Mouse (Mus musculus): Measurements from ENCODE around the gene Ipo9. TPM values are rescaled to one million over a fixed set of nuclear protein-coding genes. Genes with fewer than 3 reads are reported as not detected.

Gene Ipo9
- polyA plus RNA-seq, 1 experiment from 2014 or later, result 102 TPM

DNA sequence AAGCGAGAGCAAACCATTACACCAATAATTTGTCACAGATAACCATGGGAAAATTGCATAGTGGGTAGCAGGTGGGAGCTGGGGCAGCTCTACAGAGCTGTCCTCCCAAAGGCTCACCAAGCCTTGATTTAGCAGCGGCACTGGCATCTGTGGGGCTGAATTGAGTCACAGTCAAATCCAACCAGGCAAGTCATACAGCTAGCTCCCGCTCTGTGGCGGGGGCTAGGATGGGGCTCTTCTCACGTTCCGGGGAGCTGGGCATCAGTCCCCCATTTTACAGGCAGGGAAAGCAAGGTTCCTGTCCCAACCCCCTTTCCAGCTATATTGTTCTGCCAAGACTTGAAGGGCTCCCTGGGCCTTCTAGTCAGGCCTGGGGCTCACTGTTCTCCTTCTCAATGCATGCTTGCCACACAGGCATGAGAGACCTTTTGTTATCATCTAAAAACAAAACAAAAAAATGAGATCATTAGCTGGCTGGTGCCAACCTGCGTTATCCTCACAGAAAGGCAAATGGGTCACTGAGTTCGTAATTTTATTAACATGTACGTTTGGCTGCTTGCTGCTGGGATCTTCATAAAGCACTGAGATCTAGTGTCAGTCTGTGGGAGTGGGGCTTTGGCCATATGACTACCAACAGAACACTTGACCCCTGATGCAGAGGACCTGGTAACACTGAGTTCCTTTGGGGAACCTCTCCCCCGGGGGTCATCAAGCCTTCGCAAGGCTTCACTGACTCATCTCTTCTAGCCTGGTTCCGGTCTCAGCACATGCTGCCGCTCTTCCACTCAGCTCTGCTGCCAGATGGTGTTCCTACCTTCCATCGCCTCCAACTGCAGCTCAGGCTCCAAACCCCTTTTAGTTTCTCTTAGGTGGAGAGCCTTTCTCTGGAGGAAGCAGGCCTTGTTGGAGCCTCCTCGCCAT is 50.0 kb downstream of the Ipo9 start:
- no peak overlapping the region for H3K27ac ChIP-seq (ENCODE audit: low read depth, low read length)
- 62% methylated on average over 15 of the region's 15 CpGs for WGBS
- no peak overlapping the region for H3K4me2 ChIP-seq (ENCODE audit: low read length)
- H3K9me3 ChIP-seq (ENCODE audit: control insufficient read depth, low read length), result no peaks in the 10 kb centered on the region
- 0 out of 2 replicates have a peak, but pooled peaks have one; percentile 14 for ATAC-seq
- H3K9ac ChIP-seq (ENCODE audit: low read depth, low read length), result no peak overlapping the region
- no peaks in the 10 kb centered on the region for H3K27me3 ChIP-seq (replicated peaks; ENCODE audit: control insufficient read depth, insufficient read depth, low read length)
- H3K4me3 ChIP-seq (ENCODE audit: low read length), result no peak overlapping the region
- peaks cover 16% of the 10 kb centered on the region for H3K36me3 ChIP-seq (ENCODE audit: control insufficient read depth, insufficient read depth, low read length)
- H3K4me1 ChIP-seq (ENCODE audit: control insufficient read depth, insufficient read depth, low read depth, low read length), result peaks cover 4% of the 10 kb centered on the region

- H3K9me3 ChIP-seq (ENCODE audit: control insufficient read depth, low read length), result no peaks in the 10 kb centered on the region
- 79% methylated on average over 2 of the region's 2 CpGs for WGBS
- H3K27ac ChIP-seq (ENCODE audit: low read depth, low read length), result no peak overlapping the region
- no peak for ATAC-seq
- peaks cover 9% of the 10 kb centered on the region for H3K4me1 ChIP-seq (ENCODE audit: control insufficient read depth, insufficient read depth, low read depth, low read length)
- no peak overlapping the region for H3K4me2 ChIP-seq (ENCODE audit: low read length)
- no peak overlapping the region for H3K9ac ChIP-seq (ENCODE audit: low read depth, low read length)
- peaks cover 8% of the 10 kb centered on the region for H3K36me3 ChIP-seq (ENCODE audit: control insufficient read depth, insufficient read depth, low read length)
- H3K4me3 ChIP-seq (ENCODE audit: low read length), result no peak overlapping the region
- no peaks in the 10 kb centered on the region for H3K27me3 ChIP-seq (replicated peaks; ENCODE audit: control insufficient read depth, insufficient read depth, low read length)
Measured at GRCm38 (mm10) chr1:135379048-135379447, 51.3 kb downstream of the Ipo9 start.

DNA sequence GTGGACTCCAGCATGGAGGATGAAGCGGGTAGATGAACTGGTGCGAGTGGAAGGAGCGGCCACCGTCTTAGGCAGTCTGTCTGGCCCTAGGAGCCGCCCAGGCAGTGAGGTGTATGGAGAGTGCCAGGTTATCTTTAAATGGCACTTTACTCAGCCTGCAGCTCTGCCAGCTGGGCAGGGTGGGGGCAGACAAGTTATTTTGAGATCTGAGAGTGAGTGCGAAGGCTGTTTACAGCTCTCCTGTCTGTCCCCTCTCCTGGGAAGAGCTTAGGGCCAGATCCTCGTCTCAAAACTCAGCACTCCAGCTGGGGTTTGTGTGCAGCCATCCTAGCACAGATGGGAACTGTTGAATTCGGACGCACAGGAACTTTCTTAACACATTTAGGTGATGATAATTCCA is 51.7 kb downstream of the Ipo9 start:
- no peak overlapping the region for H3K4me2 ChIP-seq (ENCODE audit: low read length)
- H3K4me3 ChIP-seq (ENCODE audit: low read length), result no peak overlapping the region
- no peaks in the 10 kb centered on the region for H3K9me3 ChIP-seq (ENCODE audit: control insufficient read depth, low read length)
- no peak overlapping the region for H3K9ac ChIP-seq (ENCODE audit: low read depth, low read length)
- WGBS, result 64% methylated on average over 9 of the region's 9 CpGs
- H3K36me3 ChIP-seq (ENCODE audit: control insufficient read depth, insufficient read depth, low read length), result peaks cover 3% of the 10 kb centered on the region
- H3K4me1 ChIP-seq (ENCODE audit: control insufficient read depth, insufficient read depth, low read depth, low read length), result peaks cover 12% of the 10 kb centered on the region
- no peak for ATAC-seq
- no peak overlapping the region for H3K27ac ChIP-seq (ENCODE audit: low read depth, low read length)
- H3K27me3 ChIP-seq (replicated peaks; ENCODE audit: control insufficient read depth, insufficient read depth, low read length), result no peaks in the 10 kb centered on the region

DNA sequence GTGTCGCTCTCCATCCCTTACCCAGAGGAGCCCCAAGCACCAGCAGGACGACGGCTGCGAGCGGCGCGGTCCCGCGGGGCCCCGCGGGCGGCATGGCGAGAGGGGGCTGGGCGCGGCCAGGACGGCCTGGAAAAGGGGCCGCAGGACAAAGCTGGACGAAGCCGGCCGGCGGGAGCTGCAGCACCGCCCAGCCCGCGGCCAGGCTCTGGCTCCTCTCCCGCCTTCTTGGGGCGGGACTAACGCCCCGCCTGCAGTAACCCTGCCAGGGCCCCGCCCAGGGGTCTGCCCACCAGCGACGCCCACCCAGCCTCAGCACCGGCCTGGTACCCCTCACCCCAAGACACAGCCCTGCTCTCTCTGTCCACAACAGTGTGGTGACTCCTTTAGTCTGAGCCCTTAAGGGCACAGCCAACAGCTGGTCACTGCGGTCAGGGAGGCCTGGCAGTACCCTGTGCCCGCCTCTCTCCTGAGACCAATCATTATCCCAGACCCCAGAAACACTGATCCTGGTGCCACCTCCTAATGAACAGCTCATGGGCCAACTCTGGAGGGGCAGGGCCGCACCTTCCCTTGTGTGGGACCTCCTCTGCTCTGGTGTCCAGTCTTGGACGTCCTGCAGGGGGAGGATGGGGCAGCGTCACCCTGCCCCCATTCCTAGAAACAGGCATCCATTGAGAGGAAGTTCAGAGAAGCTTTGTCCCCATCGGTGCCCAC is 55.3 kb downstream of the Ipo9 start, which contains the start of gene Shisa4:
Shisa4 (minus strand) TSS at position 370 of the 714 bp plus-strand sequence.
- no peaks in the 10 kb centered on the region; the same call in 1 of the 2 replicates for H3K36me3 ChIP-seq (ENCODE audit: control insufficient read depth, insufficient read depth, low read length)
- no peaks in the 10 kb centered on the region for H3K27me3 ChIP-seq (replicated peaks; ENCODE audit: control insufficient read depth, insufficient read depth, low read length)
- peak; percentile 92 for ATAC-seq
- WGBS, result 3% methylated on average over 29 of the region's 38 CpGs
- peak within 1 kb of the TSS; percentile 94 for H3K9ac ChIP-seq (ENCODE audit: low read depth, low read length)
- H3K4me2 ChIP-seq (ENCODE audit: low read length), result peak within 1 kb of the TSS; percentile 79
- H3K9me3 ChIP-seq (ENCODE audit: control insufficient read depth, low read length), result no peaks in the 10 kb centered on the region
- H3K4me3 ChIP-seq (ENCODE audit: low read length), result peak within 1 kb of the TSS; percentile 86
- H3K4me1 ChIP-seq (ENCODE audit: control insufficient read depth, insufficient read depth, low read depth, low read length), result peaks cover 29% of the 10 kb centered on the region
- H3K27ac ChIP-seq (ENCODE audit: low read depth, low read length), result peak within 1 kb of the TSS; percentile 87

DNA sequence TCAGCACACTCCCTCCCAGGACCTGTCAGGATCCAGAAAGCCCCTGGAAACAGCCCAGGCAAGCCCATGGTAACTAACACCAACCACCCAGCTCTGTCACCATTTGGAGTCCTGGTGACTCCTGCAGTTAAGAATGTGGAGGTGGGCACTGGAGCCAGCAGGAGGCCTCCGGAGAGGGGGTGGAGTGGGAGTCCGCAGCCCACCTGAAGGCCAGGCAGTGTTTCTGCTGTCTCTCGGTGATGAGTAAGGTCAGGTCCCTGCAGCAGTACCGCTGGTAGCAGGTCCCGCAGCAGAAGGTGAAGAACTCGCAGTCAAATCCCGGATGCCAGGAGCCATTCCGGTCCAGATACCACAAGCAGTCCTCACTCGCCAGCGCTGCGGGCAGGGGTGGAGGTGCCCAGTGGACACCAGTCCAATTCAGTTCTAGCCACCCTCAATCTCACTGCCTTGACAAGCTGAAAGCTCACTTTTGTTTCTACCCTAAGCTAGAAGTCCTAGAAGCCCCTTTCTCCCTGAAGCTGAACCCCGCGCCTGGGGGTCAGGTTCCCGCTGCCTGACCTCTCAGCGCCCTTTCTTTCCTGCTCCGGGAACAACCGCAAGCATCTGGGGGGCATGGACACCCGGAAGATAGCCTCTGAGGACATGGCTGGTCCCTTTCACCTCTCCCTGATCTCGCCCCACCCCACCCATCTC is 56.0 kb downstream of the Ipo9 start:
- Histone ChIP-seq H3K4me1 (ENCODE audit: control insufficient read depth, insufficient read depth, low read depth, low read length) (peaks cover 29% of the 10 kb centered on the region), H3K9me3 (ENCODE audit: control insufficient read depth, low read length) (no peaks in the 10 kb centered on the region), H3K36me3 (ENCODE audit: control insufficient read depth, insufficient read depth, low read length) (no peaks in the 10 kb centered on the region; the same call in 1 of the 2 replicates), H3K27me3 (replicated peaks; ENCODE audit: control insufficient read depth, insufficient read depth, low read length) (no peaks in the 10 kb centered on the region), H3K4me2 (ENCODE audit: low read length) (peak overlapping the region; percentile 79), H3K9ac (ENCODE audit: low read depth, low read length) (peak overlapping the region; percentile 94), H3K27ac (ENCODE audit: low read depth, low read length) (peak overlapping the region; percentile 87), H3K4me3 (ENCODE audit: low read length) (peak overlapping the region; percentile 86)
- WGBS, result under 1% methylated on average over 19 of the region's 19 CpGs
- ATAC-seq, result peak; percentile 29

DNA sequence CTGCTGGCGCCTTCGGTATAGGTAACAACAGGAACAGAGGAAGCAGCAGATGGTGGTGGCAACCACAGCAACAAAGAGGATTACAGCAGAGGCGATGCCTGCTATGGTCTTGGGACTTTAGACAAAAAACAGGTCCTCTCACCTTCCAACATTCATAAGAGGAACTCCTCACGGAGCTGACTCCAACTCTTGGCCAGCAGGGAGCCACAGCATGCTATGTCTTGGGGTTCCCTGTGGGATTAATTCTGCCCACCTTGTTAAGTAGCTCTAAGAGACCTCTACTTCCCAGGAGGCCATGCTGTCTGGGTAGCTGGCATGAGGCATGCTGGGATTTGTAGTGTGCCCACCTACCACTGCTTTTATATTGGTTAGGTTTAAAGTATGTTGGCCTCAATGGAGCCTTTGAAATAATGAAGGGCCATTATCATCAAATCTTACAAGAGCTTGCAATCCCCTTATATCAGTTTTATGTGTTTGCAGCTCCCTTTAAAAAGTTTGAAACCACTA is 57.1 kb downstream of the Ipo9 start:
- Histone ChIP-seq H3K36me3 (ENCODE audit: control insufficient read depth, insufficient read depth, low read length) (no peaks in the 10 kb centered on the region; the same call in 1 of the 2 replicates), H3K9me3 (ENCODE audit: control insufficient read depth, low read length) (no peaks in the 10 kb centered on the region), H3K4me3 (ENCODE audit: low read length) (peak overlapping the region; percentile 21), H3K27me3 (replicated peaks; ENCODE audit: control insufficient read depth, insufficient read depth, low read length) (no peaks in the 10 kb centered on the region), H3K4me1 (ENCODE audit: control insufficient read depth, insufficient read depth, low read depth, low read length) (peaks cover 36% of the 10 kb centered on the region), H3K27ac (ENCODE audit: low read depth, low read length) (no peak overlapping the region), H3K4me2 (ENCODE audit: low read length) (peak overlapping the region; percentile 50), H3K9ac (ENCODE audit: low read depth, low read length) (peak overlapping the region; percentile 36)
- ATAC-seq, result no peak
- 62% methylated on average over 4 of the region's 4 CpGs for WGBS

GRCm38 (mm10) chr1:135369415-135369814 is 60.9 kb downstream of the Ipo9 start:
- no peaks in the 10 kb centered on the region for H3K9me3 ChIP-seq (ENCODE audit: control insufficient read depth, low read length)
- H3K9ac ChIP-seq (ENCODE audit: low read depth, low read length), result no peak overlapping the region
- no peak overlapping the region for H3K27ac ChIP-seq (ENCODE audit: low read depth, low read length)
- no peak for ATAC-seq
- no peaks in the 10 kb centered on the region; the same call in 1 of the 2 replicates for H3K36me3 ChIP-seq (ENCODE audit: control insufficient read depth, insufficient read depth, low read length)
- H3K4me3 ChIP-seq (ENCODE audit: low read length), result no peak overlapping the region
- WGBS, result 90% methylated on average over 5 of the region's 5 CpGs
- H3K4me2 ChIP-seq (ENCODE audit: low read length), result no peak overlapping the region
- no peaks in the 10 kb centered on the region for H3K27me3 ChIP-seq (replicated peaks; ENCODE audit: control insufficient read depth, insufficient read depth, low read length)
- H3K4me1 ChIP-seq (ENCODE audit: control insufficient read depth, insufficient read depth, low read depth, low read length), result peaks cover 29% of the 10 kb centered on the region

DNA sequence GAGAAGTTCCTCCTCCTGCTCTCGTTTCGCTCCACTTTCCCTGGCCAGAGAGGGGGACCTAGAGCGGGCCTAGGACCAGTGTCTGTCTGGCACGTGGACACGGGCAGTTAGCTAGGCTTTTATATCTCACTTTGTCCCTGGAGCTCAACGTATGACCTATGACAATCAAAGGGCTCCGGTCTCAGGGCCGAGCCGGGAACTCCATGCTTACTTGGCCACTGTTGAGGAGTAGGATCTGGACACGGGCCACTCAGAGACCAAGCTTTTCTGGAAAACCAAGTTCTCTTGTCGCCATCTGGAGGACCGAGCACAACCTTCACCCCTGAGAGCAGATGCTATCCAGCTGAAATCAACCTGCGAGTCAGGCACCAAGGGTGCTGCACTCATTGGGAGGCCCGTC is 61.3 kb downstream of the Ipo9 start:
- Histone ChIP-seq H3K4me3 (ENCODE audit: low read length) (peak overlapping the region; percentile 47), H3K4me2 (ENCODE audit: low read length) (peak overlapping the region; percentile 90), H3K27ac (ENCODE audit: low read depth, low read length) (peak overlapping the region; percentile 50; the same call in 1 of the 2 replicates), H3K9ac (ENCODE audit: low read depth, low read length) (peak overlapping the region; percentile 72), H3K9me3 (ENCODE audit: control insufficient read depth, low read length) (no peaks in the 10 kb centered on the region), H3K36me3 (ENCODE audit: control insufficient read depth, insufficient read depth, low read length) (no peaks in the 10 kb centered on the region; the same call in 1 of the 2 replicates), H3K27me3 (replicated peaks; ENCODE audit: control insufficient read depth, insufficient read depth, low read length) (no peaks in the 10 kb centered on the region), H3K4me1 (ENCODE audit: control insufficient read depth, insufficient read depth, low read depth, low read length) (peaks cover 29% of the 10 kb centered on the region)
- ATAC-seq, result peak; percentile 40
- WGBS, result 8% methylated on average over 14 of the region's 14 CpGs

All from hindbrain, embryonic 16.5 days (tissue).